Mouse (Mus musculus): ENCODE results near the gene Ccp110. TPM values are rescaled to one million over a fixed set of nuclear protein-coding genes. Genes with fewer than 3 reads are reported as not detected.

Ccp110 gene
- total RNA-seq, 2 experiments from 2014 or later = 4.0 to 5.5 TPM

GRCm38 (mm10) chr7:118728846-118729587, 16.7 kb downstream of the Ccp110 start:
- DNase-seq = no peak

- DNase-seq = no peak
Measured at GRCm38 (mm10) chr7:118731781-118732180, 19.4 kb downstream of the Ccp110 start.

- no peak for DNase-seq
Measured at GRCm38 (mm10) chr7:118733225-118733624, 20.9 kb downstream of the Ccp110 start.

- no peak for DNase-seq
Measured at GRCm38 (mm10) chr7:118738730-118739129, 26.4 kb downstream of the Ccp110 start.

- DNase-seq = peak; percentile 78
Measured at GRCm38 (mm10) chr7:118739975-118740531, 27.7 kb downstream of the Ccp110 start, which contains the start of gene Vps35l. Vps35l (plus strand) TSS chr7:118740226.

GRCm38 (mm10) chr7:118740532-118741338, 28.4 kb downstream of the Ccp110 start:
- peak; percentile 97 for DNase-seq

- no peak for DNase-seq
Measured at GRCm38 (mm10) chr7:118742278-118742677, 29.9 kb downstream of the Ccp110 start.

GRCm38 (mm10) chr7:118744766-118745165, 32.4 kb downstream of the Ccp110 start:
- DNase-seq = no peak

GRCm38 (mm10) chr7:118747891-118748672, 35.7 kb downstream of the Ccp110 start:
- no peak for DNase-seq

- no peak for DNase-seq
Measured at GRCm38 (mm10) chr7:118749706-118750105, 37.4 kb downstream of the Ccp110 start.

GRCm38 (mm10) chr7:118751625-118752024, 39.3 kb downstream of the Ccp110 start:
- no peak for DNase-seq

GRCm38 (mm10) chr7:118755756-118756155, 43.4 kb downstream of the Ccp110 start:
- no peak for DNase-seq

- DNase-seq = no peak
Measured at GRCm38 (mm10) chr7:118756490-118757265, 44.3 kb downstream of the Ccp110 start.

GRCm38 (mm10) chr7:118758369-118758768, 46.0 kb downstream of the Ccp110 start:
- DNase-seq = peak; percentile 39

GRCm38 (mm10) chr7:118759372-118759771, 47.0 kb downstream of the Ccp110 start:
- no peak for DNase-seq

- DNase-seq = no peak
Measured at GRCm38 (mm10) chr7:118763939-118764338, 51.6 kb downstream of the Ccp110 start.

- DNase-seq = no peak
Measured at GRCm38 (mm10) chr7:118764725-118765124, 52.4 kb downstream of the Ccp110 start.

GRCm38 (mm10) chr7:118765604-118766003, 53.3 kb downstream of the Ccp110 start:
- DNase-seq = no peak

- DNase-seq = peak; percentile 64
Measured at GRCm38 (mm10) chr7:118766119-118766833, 53.9 kb downstream of the Ccp110 start.

- DNase-seq = no peak
Measured at GRCm38 (mm10) chr7:118766834-118767224, 54.5 kb downstream of the Ccp110 start.

GRCm38 (mm10) chr7:118769208-118769607, 56.9 kb downstream of the Ccp110 start:
- no peak for DNase-seq

Data from gastrocnemius, postnatal 10 days (tissue).